Mouse (Mus musculus) neural tube, postnatal 0 days (tissue): ENCODE measurements around the gene Olfr44. TPM values are rescaled to one million over a fixed set of nuclear protein-coding genes. Genes with fewer than 3 reads are reported as not detected.

ENCODE experiments used
- polyA plus RNA-seq: library from polyadenylated mRNA; unstranded; fragments of >200 nt; fragmentation: Nextera tagmentation; extraction: Ambion mirVana; gene quantifications from 2 replicates; pipeline ENCODE4 v1.2.1, GENCODE M21; 2015

Olfr44 gene
- polyA plus RNA-seq = not detected in 2 replicates

DNA sequence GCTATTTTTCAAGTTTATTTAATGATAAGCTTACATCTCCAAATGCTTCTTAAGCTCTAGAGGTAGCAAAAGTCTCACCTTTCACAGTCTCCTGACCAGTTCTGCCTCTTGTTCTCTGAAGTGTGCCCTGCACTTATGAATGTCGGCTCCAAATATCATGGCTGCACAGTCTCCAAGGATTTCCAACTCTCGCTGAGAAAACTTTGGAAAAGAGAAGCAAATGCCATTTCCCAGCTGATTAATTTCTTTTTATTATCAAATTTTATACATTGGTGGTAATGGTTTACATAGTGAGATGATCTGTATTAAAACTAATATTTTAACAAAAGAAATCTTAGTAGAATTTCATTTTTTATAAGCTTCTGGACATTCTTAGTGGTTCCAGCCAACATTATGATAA is at the start of gene Olfr44:
Gene Olfr44 (minus strand): TSS at position 101 of the 400 bp plus-strand sequence.

DNA sequence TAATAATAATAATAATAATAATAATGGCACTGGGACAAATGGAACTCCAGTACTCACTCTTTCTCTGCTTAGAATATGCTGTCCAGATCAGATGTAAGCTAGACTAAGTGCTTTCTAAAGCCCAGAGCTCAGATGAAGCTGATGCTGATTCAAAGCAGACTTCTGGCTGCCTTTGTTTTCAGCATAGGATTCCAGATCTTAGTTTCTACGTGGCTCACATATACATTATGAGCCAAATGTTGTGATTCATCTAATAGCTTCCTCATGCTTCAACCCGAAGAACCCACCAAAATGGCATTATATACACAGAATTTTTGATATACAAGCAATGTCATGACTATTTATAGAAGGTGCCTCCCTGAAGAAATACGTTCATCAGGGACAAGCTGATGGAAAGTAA is 21.7 kb upstream of the Olfr44 start, which contains the start of gene Olfr957:
Gene Olfr957 (minus strand): TSS at position 279 of the 400 bp plus-strand sequence.

GRCm38 (mm10) chr9:39471844-39472243 is 22.0 kb downstream of the Olfr44 start, which contains the start of gene Olfr955:
TSS of gene Olfr955 (minus strand) at chr9:39471944.

DNA sequence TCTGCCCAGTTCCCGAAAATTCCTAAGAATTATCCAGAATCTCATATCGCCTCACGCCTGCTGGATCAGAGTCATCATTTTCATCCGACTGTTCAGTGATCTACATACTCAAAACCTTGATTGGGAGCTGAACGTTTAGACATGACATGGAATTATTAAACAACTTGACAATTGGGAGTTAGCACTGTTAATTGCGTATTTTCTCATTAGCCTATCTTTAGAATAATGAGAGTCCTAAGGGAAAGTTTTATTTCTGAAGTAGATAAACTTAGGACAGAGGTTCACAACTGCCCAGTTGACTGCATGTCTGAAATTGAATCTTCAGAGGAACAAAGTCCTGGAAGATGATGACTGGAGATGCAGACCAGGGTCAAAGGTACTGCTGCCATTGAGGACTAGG is 37.4 kb downstream of the Olfr44 start, which contains the start of gene Olfr954:
Gene Olfr954 (plus strand): TSS at position 301 of the 400 bp plus-strand sequence.

Other genes with a start within 250 kb of the Olfr44 start
- not detected in 2 replicates for gene Olfr1537, start 244.0 kb downstream of the Olfr44 start, polyA plus RNA-seq
- gene Olfr945, start 217.2 kb downstream of the Olfr44 start, polyA plus RNA-seq = not detected in 2 replicates
- gene Olfr948, start 167.9 kb downstream of the Olfr44 start, polyA plus RNA-seq = not detected in 2 replicates
- gene Olfr951, start 106.6 kb downstream of the Olfr44 start, polyA plus RNA-seq = not detected in 2 replicates
- not detected in 2 replicates for gene Olfr952, start 66.8 kb downstream of the Olfr44 start, polyA plus RNA-seq
- not detected in 2 replicates for gene Olfr954, start 37.3 kb downstream of the Olfr44 start, polyA plus RNA-seq
- gene Olfr955, start 22.1 kb downstream of the Olfr44 start, polyA plus RNA-seq = not detected in 2 replicates
- not detected in 2 replicates for gene Olfr957, start 21.8 kb upstream of the Olfr44 start, polyA plus RNA-seq
- gene Olfr958, start 60.1 kb upstream of the Olfr44 start, polyA plus RNA-seq = not detected in 2 replicates
- gene Olfr959, start 81.6 kb upstream of the Olfr44 start, polyA plus RNA-seq = 0.22 TPM in 1 of 2 replicates, not detected in the other
- gene AW551984, start 110.4 kb upstream of the Olfr44 start, polyA plus RNA-seq = 190 and 211 TPM in 2 replicates
- not detected in 2 replicates for gene Olfr148, start 116.7 kb upstream of the Olfr44 start, polyA plus RNA-seq
- not detected in 2 replicates for gene Olfr960, start 127.4 kb upstream of the Olfr44 start, polyA plus RNA-seq
- gene Olfr961, start 151.1 kb upstream of the Olfr44 start, polyA plus RNA-seq = not detected in 2 replicates
- gene Olfr963, start 173.2 kb upstream of the Olfr44 start, polyA plus RNA-seq = not detected in 2 replicates
- gene Olfr149, start 213.1 kb upstream of the Olfr44 start, polyA plus RNA-seq = not detected in 2 replicates
- not detected in 2 replicates for gene Olfr965, start 217.4 kb upstream of the Olfr44 start, polyA plus RNA-seq
- gene Olfr150, start 237.0 kb upstream of the Olfr44 start, polyA plus RNA-seq = not detected in 2 replicates